Mouse (Mus musculus): Measurements from ENCODE around the gene Als2cr12.
"Not testable (repeated sequence)": the region's sequence is repeated elsewhere in the genome, so short reads cannot be mapped to it uniquely, and the experiment has no call there.

The Als2cr12 gene

DNA sequence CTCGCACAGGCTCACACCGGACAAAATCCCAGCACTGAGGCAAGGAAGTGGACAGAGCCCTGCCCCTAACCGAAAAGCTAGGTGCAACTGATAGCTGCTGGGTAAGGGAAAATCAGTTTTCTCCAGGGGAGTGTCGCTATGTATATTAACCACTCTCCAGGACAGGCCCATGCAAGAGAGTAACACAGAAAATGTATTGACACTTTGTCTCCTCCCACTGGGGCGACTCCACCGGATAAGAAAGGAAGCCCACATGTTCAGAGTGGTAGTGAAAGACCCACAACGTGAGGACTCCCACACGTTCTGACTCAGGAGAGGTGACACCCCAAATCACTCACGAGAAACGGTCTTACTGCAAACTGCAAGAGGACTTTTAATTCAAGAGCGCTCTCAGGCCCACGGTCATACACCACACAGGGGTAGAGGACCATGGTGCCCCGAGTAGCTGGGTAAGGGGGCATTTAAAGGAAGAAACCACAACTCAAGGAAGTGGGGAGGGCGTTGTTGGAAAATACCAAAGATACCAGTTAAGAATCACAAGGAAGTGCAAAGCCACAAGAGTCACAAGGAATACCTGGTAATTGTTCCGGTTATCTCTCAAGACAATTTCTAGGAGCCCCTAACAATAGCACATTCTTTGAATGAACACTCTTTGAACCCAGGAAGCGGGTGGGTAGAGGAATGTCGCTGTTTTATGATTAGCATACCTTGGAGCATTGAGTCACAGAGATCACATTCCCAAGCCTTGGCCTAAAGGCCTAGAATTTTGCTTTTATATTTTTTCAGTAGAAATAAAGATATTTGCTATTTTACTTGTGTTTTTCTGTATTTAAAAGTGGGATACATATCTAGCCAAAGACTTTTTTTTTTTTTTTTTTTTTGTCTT is 44.0 kb downstream of the Als2cr12 start:
- in situ Hi-C loops (cut with MboI; ENCODE audit: low pct_unique_long_range_greater_than_20kb in 1 of 2, low sequenced_read_pairs in 2 of 2, unreplicated experiment in 1 of 2): not testable (repeated sequence)

DNA sequence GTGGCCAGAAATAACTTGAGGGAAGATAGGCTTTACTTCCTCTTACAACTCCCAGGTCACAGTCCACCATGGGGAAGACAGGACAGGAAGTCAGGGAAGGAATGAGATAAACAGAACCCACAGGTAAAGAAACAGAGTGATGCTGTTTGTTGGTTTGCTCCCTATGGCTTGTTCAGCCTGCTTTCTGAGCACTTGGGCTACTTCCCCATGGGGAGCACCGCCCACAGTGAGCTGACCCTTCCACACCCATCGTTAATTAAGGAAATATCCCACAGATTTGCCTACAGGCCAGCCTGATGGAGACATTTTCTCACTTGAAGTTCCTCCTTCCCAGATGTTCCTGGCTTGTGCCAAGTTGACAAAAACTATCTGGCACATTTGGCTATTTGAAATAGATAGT is 66.9 kb downstream of the Als2cr12 start:
- in situ Hi-C loops (cut with MboI; ENCODE audit: low pct_unique_long_range_greater_than_20kb in 1 of 2, low sequenced_read_pairs in 2 of 2, unreplicated experiment in 1 of 2): not testable (repeated sequence)

DNA sequence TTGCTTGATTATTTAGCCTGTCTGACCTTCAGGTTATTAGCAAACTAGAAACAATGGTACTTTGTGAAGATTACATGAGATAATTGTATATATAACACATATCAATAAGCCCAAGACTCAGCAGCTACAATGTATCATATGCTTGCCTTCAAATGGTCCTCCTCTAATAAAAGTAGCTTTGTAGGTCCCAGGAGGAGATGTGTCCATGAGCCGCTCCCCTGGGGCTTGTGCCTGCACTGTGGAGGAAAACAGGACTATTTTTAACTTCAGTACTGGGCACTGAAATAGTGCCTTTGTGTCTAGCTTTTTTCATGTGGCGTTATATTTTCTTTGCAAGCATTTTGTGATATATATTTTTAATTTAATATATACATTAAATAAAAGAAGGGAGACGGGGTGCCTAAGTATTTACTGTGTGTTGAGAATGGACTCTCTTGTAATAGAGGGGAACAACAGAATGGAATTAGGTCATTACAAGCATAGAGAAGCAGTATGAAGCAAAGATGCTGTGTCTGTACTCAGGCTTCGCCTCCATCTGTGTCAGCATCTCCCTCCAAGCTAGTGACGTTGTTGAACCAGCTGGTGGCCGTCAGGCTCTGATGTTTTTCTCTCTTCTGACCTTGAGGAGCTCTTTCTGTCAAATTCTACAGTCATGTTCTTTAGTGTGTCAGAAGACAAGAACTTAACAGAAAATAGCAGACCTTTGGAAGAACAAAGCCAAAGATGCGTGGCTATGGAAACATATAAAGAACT is 73.6 kb downstream of the Als2cr12 start:
- in situ Hi-C loops (cut with MboI; ENCODE audit: low pct_unique_long_range_greater_than_20kb in 1 of 2, low sequenced_read_pairs in 2 of 2, unreplicated experiment in 1 of 2): no loop called here

DNA sequence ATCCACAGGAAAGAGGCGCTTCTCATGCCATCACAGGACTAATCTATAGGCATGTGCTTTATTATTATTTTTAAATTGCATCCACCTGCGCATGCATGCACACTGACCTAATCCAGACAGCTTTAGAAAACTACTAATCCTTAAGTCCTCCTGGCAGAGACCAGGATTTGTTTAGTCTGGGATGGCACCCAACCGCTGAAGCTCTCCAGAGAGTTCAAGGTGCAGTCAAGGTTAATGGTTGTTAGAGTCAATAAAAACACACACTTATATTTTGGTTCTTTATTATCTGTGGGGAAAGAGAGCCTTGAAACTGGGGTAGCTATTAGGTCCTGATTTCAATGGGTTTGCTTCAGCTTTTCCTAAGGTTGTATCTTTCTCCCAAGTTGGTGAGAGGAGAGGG is 74.5 kb downstream of the Als2cr12 start:
- in situ Hi-C loops (cut with MboI; ENCODE audit: low pct_unique_long_range_greater_than_20kb in 1 of 2, low sequenced_read_pairs in 2 of 2, unreplicated experiment in 1 of 2): no loop called here

DNA sequence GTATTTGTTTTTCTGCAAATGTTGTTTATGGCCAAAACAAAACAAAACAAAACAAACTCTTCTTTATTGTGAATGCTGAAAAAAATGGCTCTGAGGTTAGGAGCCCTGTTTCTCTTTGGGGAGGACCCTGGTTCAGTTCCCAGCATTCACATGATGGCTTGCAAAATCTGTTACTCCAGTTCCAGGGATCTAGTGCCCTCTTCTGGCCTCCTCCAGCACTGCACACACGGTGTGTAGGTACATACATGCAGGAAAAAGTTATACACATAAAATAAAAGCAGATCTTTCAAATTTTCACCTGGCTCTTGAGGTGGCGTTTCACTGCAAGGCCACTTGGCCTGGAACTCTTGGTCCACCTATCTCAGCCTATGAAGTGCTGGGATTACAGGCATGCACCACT is 77.0 kb downstream of the Als2cr12 start:
- in situ Hi-C loops (cut with MboI; ENCODE audit: low pct_unique_long_range_greater_than_20kb in 1 of 2, low sequenced_read_pairs in 2 of 2, unreplicated experiment in 1 of 2): loop anchor here in 1 of 2 experiments (10.0 kb wide), 1 partner anchor 56 kb away; no protein-coding TSS in a partner anchor

DNA sequence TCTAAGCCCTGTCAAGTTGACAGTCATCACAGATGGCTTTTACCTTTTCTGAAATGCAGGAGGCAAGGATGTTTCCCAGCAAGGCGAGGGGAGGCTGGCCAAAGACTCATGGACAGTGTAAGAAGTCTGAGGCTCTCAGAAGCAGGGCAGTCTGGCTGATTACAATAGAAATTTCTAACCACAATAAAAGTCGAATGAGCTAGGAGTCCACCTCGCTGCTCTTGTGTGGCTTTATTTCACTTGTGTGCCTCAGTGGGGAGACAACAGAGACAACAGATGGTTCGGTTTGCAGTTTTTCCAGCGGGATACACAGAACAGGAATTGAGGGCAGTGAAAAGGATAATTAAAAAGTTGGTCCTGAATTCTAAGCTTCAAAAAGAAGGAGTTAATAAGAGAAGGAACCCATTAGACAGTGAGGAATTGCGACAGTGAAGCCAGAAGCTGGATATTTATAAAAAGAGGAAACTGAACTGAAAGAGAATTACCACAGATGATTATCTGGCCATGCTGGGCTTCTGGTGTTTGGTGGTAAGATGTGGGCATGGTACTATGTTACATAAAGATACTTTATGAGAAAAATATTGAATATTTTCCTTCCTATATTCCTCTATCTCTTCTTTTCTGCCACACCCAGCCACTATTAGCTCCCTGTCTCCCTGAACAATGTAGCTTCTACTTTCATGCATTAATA is 77.7 kb downstream of the Als2cr12 start:
- in situ Hi-C loops (cut with MboI; ENCODE audit: low pct_unique_long_range_greater_than_20kb in 1 of 2, low sequenced_read_pairs in 2 of 2, unreplicated experiment in 1 of 2): loop anchor here in 1 of 2 experiments (10.0 kb wide), 1 partner anchor 57 kb away; no protein-coding TSS in a partner anchor

DNA sequence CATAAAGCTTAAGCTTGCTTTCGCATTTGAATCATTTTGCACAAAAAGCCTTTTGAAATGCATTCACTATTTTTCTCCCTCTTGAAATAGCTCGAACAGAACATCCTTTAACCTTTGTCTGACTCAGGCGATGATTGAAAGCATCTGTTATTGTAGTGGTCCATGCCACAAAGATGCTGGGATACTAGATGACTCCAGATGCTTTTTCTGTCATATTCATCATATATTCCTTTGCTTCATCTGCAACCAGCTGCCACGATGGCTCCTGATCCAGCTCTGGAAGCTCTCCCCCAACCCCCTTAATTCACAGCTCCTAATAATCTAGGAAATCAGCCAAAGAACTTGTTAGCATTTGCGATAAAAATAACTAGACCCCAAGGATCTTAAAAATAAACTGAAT is 78.7 kb downstream of the Als2cr12 start:
- in situ Hi-C loops (cut with MboI; ENCODE audit: low pct_unique_long_range_greater_than_20kb in 1 of 2, low sequenced_read_pairs in 2 of 2, unreplicated experiment in 1 of 2): loop anchor here in 1 of 2 experiments (10.0 kb wide), 1 partner anchor 58 kb away; no protein-coding TSS in a partner anchor

DNA sequence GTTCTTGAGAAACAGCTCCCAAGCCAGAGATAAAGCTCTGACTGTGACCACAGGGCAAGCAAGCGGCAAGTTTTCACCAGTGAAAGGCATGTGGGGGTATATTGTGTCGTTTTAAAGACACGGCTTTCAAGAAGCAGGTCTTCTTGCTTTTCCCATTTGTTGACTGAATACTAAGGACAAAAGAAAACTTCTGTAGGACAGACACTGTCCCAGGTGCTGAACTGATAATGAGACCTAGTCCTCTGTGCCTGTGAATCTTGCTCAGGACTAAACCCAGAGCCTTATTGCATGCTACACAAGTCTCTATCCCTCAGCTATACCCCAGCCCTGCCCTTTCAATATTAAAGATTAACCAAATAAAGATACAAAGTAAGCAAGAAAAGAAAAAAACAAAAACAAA is 79.6 kb downstream of the Als2cr12 start:
- in situ Hi-C loops (cut with MboI; ENCODE audit: low pct_unique_long_range_greater_than_20kb in 1 of 2, low sequenced_read_pairs in 2 of 2, unreplicated experiment in 1 of 2): loop anchor here in 1 of 2 experiments (10.0 kb wide), 1 partner anchor 59 kb away; no protein-coding TSS in a partner anchor

DNA sequence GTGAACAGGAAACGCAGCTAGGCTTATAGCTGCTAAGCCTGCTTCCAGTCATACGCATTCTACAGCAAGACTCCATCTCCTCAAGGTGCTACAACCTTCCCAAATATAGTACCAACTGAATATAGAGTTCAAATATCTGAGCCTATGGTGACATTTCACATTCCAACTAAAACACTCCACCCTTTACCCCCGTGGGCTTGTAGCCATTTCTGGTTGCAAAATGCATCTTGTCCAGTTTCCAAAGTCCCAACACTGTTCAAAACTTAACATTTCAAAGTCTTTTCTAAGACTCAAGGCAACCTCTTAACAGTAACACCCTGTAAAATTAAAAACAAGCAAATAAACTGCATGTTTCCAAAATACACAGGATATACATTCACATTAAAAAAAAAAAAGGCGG is 80.6 kb downstream of the Als2cr12 start:
- in situ Hi-C loops (cut with MboI; ENCODE audit: low pct_unique_long_range_greater_than_20kb in 1 of 2, low sequenced_read_pairs in 2 of 2, unreplicated experiment in 1 of 2): loop anchor here in 1 of 2 experiments (10.0 kb wide), 1 partner anchor 60 kb away; no protein-coding TSS in a partner anchor

DNA sequence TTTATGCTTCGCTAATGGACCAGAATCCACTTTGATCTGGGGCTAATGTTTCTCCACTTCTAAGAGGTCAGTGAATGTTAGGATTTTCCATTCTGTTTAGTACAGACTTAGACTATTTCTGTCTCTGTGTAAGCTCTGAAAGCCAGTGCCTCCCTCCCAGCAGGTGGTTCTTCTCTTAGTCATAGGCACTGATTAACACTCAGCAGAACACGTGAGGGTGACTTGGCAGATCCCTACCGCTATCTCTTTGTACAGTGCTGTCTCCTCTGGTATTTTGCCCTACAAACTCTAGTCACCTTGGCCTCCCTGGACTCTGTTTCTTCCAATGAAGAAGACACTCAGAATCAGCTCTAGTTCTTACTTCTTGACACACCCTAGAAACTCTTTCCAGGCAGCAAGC is 81.4 kb downstream of the Als2cr12 start:
- in situ Hi-C loops (cut with MboI; ENCODE audit: low pct_unique_long_range_greater_than_20kb in 1 of 2, low sequenced_read_pairs in 2 of 2, unreplicated experiment in 1 of 2): loop anchor here in 1 of 2 experiments (10.0 kb wide), 1 partner anchor 60 kb away; no protein-coding TSS in a partner anchor

DNA sequence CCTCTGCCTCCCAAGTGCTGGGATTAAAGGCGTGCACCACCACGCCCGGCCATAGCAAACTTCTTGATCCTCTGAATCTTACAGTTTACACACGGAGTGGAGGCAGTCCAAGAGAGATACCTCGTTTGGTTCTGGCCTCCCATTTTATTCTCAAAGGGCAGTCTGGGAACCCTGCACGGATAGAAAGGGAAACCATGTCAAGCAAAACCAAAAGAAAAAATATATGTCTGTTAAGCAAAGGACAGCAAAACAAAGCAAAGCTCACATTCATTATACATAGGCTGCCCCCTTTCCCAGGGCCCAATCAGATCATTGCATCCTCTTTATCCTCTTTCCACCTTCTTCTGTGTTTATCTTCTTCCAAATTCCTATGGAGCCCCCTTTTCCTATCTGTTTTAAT is 82.0 kb downstream of the Als2cr12 start:
- in situ Hi-C loops (cut with MboI; ENCODE audit: low pct_unique_long_range_greater_than_20kb in 1 of 2, low sequenced_read_pairs in 2 of 2, unreplicated experiment in 1 of 2): loop anchor here in 1 of 2 experiments (10.0 kb wide), 1 partner anchor 61 kb away; no protein-coding TSS in a partner anchor

DNA sequence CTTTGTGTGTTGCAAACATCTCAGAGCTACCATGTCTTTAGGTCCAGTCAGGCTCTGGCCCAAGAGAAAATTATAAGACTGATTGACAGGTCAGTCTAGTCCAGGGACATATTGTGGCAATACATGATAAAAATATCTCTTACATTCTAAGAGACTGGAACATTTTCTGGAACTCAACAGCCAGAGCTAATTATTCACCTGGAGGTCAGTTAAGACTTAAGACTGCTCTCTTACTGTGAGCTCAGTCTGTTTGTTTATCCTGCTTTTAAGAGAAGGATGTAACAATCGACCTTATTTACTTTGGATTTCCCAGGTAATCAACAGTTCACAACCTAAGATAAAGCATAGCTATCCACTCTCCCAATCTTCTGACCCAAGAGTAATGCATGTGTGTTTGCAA is 85.2 kb downstream of the Als2cr12 start:
- in situ Hi-C loops (cut with MboI; ENCODE audit: low pct_unique_long_range_greater_than_20kb in 1 of 2, low sequenced_read_pairs in 2 of 2, unreplicated experiment in 1 of 2): loop anchor here in 1 of 2 experiments (10.0 kb wide), 1 partner anchor 64 kb away; no protein-coding TSS in a partner anchor

DNA sequence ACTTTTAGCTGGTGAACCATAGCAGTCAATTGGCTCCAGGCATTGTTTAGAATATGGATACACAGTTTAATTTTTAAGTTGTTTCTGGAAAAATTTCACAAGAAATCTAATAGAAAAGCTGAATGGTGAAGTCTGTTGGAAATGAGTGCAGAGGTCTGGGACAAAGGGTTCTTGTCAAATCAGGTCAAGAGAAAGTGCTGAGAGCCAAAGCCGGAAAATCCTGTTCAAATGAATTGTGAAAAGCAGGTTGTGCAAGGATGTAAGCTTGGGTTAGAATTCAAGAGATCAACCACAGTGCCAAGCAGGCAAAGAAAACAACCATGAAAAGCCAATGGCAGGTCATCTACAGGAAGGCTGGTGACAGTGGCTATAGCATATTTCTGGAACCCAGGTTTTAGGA is 85.6 kb downstream of the Als2cr12 start:
- in situ Hi-C loops (cut with MboI; ENCODE audit: low pct_unique_long_range_greater_than_20kb in 1 of 2, low sequenced_read_pairs in 2 of 2, unreplicated experiment in 1 of 2): loop anchor here in 1 of 2 experiments (10.0 kb wide), 1 partner anchor 65 kb away; no protein-coding TSS in a partner anchor

DNA sequence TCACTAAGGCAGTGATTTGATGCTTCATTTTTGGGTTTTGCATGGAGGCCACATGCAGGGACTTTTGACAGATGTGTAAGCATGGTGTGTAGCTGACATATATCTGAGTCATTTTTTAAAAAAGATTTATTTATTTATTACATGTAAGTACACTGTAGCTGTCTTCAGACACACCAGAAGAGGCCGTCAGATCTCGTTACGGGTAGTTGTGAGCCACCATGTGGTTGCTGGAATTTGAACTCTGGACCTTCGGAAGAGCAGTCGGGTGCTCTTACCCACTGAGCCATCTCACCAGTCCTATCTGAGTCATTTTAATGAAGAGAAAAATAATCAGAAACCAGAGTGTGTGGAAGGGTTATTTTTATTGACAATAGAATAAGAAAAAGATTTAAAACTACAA is 86.2 kb downstream of the Als2cr12 start:
- in situ Hi-C loops (cut with MboI; ENCODE audit: low pct_unique_long_range_greater_than_20kb in 1 of 2, low sequenced_read_pairs in 2 of 2, unreplicated experiment in 1 of 2): not testable (repeated sequence)

DNA sequence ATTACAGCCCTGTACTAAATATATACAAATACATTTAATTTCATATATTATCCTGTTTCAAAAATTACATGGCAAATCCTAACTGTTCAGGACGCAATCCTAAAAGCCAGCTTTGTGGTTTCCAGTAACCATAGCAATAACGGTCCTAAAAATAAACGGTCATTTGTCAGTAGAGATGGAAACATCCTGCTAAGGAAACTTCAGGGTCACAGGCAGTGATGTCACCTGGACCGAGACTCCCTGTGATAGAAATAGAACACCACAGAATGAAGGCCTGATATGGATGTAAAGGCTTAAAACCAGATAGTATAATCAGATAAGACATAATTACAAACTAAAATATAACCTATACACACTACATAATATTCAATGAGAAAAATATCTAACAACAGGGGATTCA is 92.1 kb downstream of the Als2cr12 start:
- in situ Hi-C loops (cut with MboI; ENCODE audit: low pct_unique_long_range_greater_than_20kb in 1 of 2, low sequenced_read_pairs in 2 of 2, unreplicated experiment in 1 of 2): no loop called here

DNA sequence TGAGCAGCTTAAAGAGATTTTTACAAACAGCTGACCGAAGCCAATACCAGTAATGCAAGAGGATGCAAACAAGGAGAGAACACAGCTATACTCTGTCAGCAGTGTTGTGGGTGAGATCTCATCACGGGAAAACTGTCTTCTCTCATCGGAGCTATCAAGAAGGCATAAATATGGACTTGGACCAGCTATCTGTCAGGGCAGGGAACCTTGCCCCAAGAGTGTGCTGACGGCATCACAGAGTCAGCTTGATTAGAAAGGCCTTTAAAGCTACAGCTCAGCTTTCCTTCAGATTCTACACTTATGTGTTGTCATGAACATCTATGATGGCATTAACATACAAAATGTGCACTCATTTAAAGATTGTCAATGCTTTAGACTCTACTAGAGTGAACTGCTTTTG is 93.1 kb downstream of the Als2cr12 start:
- in situ Hi-C loops (cut with MboI; ENCODE audit: low pct_unique_long_range_greater_than_20kb in 1 of 2, low sequenced_read_pairs in 2 of 2, unreplicated experiment in 1 of 2): no loop called here
